Mouse (Mus musculus): ENCODE data around the gene Ntsr1. TPM values are rescaled to one million over a fixed set of nuclear protein-coding genes. Genes with fewer than 3 reads are reported as not detected.

Gene Ntsr1
- total and polyA plus RNA-seq, 2 experiments from 2014 or later: 4.1 to 15.2 TPM

- TF ChIP-seq CTCF (IDR thresholded peaks at IDR 0.05): no peak
- Histone ChIP-seq H3K36me3 (ENCODE audit: insufficient read depth, low read length) (peaks cover 13% of the 10 kb centered on the region; the same call in 1 of the 2 replicates), H3K4me1 (ENCODE audit: insufficient read depth, low read length) (peaks cover 8% of the 10 kb centered on the region; the same call in 1 of the 2 replicates), H3K4me2 (ENCODE audit: low read depth, low read length, poor library complexity, severe bottlenecking) (no peak within 1 kb of the TSS), H3K9ac (replicated peaks; ENCODE audit: low read length, poor library complexity, severe bottlenecking) (no peak within 1 kb of the TSS), H3K9me3 (ENCODE audit: low read length) (no peaks in the 10 kb centered on the region), H3K4me3 (ENCODE audit: low read depth, low read length) (no peak within 1 kb of the TSS), H3K27ac (ENCODE audit: low read depth, low read length) (no peak within 1 kb of the TSS; the same call in 1 of the 2 replicates), H3K27me3 (ENCODE audit: insufficient read depth, low read length) (no peaks in the 10 kb centered on the region)
- DNase-seq (ENCODE audit: low spot score) (no peak), ATAC-seq (ENCODE audit: low FRiP score) (no peak)
- 78% methylated on average over 3 of the region's 3 CpGs for WGBS
Measured at GRCm38 (mm10) chr2:180581002-180581401, 81.2 kb downstream of the Ntsr1 start, which contains the start of gene Mrgbp. TSS of gene Mrgbp (plus strand) at chr2:180581304.

DNA sequence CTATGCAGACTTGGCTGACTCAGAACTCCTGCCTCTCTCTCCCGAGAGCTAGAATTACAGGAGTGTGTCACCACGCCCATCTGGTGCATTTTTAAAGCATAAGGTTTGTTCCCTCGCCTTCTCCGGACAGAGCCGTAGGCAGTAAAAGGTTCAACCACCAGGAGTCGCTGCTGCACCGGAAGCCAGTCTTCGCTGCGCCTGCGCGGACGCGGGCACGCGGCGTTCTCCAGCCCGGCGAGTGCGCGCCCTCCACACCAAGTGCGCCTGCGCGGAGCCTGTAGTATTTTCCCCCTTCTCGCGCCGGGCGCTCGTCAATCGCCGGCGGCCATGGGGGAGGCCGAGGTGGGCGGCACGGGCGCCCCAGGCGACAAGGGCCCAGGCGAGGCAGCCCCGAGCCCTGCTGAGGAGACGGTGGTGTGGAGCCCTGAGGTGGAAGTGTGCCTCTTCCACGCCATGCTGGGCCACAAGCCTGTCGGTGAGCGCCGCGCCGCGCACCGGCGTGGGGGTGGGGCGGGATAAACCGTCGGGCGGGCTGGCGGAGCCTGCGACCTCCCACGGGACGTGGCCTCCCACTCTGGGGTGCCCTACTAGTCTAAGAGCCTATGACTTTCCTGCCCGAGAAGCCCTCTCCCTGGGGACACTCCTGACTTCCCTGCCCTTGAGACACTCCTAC is 82.8 kb downstream of the Ntsr1 start:
- ATAC-seq (ENCODE audit: low FRiP score): peak; percentile 69
- TF ChIP-seq CTCF (IDR thresholded peaks at IDR 0.05): peak; percentile 98
- peak overlapping the region; percentile 97 for H3K4me2 ChIP-seq (ENCODE audit: low read depth, low read length, poor library complexity, severe bottlenecking)
- H3K4me3 ChIP-seq (ENCODE audit: low read depth, low read length): peak overlapping the region; percentile 92
- H3K9me3 ChIP-seq (ENCODE audit: low read length): no peaks in the 10 kb centered on the region
- H3K27me3 ChIP-seq (ENCODE audit: insufficient read depth, low read length): no peaks in the 10 kb centered on the region
- H3K4me1 ChIP-seq (ENCODE audit: insufficient read depth, low read length): peaks cover 8% of the 10 kb centered on the region; the same call in 1 of the 2 replicates
- DNase-seq (ENCODE audit: low spot score): peak; percentile 94
- peaks cover 25% of the 10 kb centered on the region; the same call in 1 of the 2 replicates for H3K36me3 ChIP-seq (ENCODE audit: insufficient read depth, low read length)
- H3K27ac ChIP-seq (ENCODE audit: low read depth, low read length): peak overlapping the region; percentile 73
- H3K9ac ChIP-seq (replicated peaks; ENCODE audit: low read length, poor library complexity, severe bottlenecking): peak overlapping the region; percentile 91
- WGBS: under 1% methylated on average over 52 of the region's 57 CpGs

- H3K4me1 ChIP-seq (ENCODE audit: insufficient read depth, low read length): peaks cover 8% of the 10 kb centered on the region; the same call in 1 of the 2 replicates
- peak overlapping the region; percentile 92 for H3K4me3 ChIP-seq (ENCODE audit: low read depth, low read length)
- ATAC-seq (ENCODE audit: low FRiP score) (peak; percentile 48; the same call in 1 of the 2 replicates), DNase-seq (ENCODE audit: low spot score) (no peak)
- peak overlapping the region; percentile 97 for H3K4me2 ChIP-seq (ENCODE audit: low read depth, low read length, poor library complexity, severe bottlenecking)
- no peaks in the 10 kb centered on the region for H3K9me3 ChIP-seq (ENCODE audit: low read length)
- TF ChIP-seq CTCF (IDR thresholded peaks at IDR 0.05): no peak
- H3K9ac ChIP-seq (replicated peaks; ENCODE audit: low read length, poor library complexity, severe bottlenecking): peak overlapping the region; percentile 91
- no peaks in the 10 kb centered on the region for H3K27me3 ChIP-seq (ENCODE audit: insufficient read depth, low read length)
- H3K27ac ChIP-seq (ENCODE audit: low read depth, low read length): peak overlapping the region; percentile 73
- WGBS: 33% methylated on average over 6 of the region's 7 CpGs
- H3K36me3 ChIP-seq (ENCODE audit: insufficient read depth, low read length): peaks cover 25% of the 10 kb centered on the region; the same call in 1 of the 2 replicates
Measured at GRCm38 (mm10) chr2:180583154-180583507, 83.4 kb downstream of the Ntsr1 start.

- TF ChIP-seq CTCF (IDR thresholded peaks at IDR 0.05): peak; percentile 61
- DNase-seq (ENCODE audit: low spot score): no peak
- Histone ChIP-seq H3K36me3 (ENCODE audit: insufficient read depth, low read length) (peaks cover 50% of the 10 kb centered on the region), H3K27me3 (ENCODE audit: insufficient read depth, low read length) (no peaks in the 10 kb centered on the region), H3K9ac (replicated peaks; ENCODE audit: low read length, poor library complexity, severe bottlenecking) (peak overlapping the region; percentile 92), H3K4me3 (ENCODE audit: low read depth, low read length) (peak overlapping the region; percentile 85), H3K4me1 (ENCODE audit: insufficient read depth, low read length) (peaks cover 13% of the 10 kb centered on the region; the same call in 1 of the 2 replicates), H3K4me2 (ENCODE audit: low read depth, low read length, poor library complexity, severe bottlenecking) (peak overlapping the region; percentile 88), H3K27ac (ENCODE audit: low read depth, low read length) (peak overlapping the region; percentile 93), H3K9me3 (ENCODE audit: low read length) (no peaks in the 10 kb centered on the region)
- WGBS: 48% methylated on average over 6 of the region's 6 CpGs
- ATAC-seq (ENCODE audit: low FRiP score): peak; percentile 41; the same call in 1 of the 2 replicates
Measured at GRCm38 (mm10) chr2:180588736-180589122, 89.0 kb downstream of the Ntsr1 start.

GRCm38 (mm10) chr2:180589123-180589831 is 89.5 kb downstream of the Ntsr1 start, which contains the start of gene Ogfr:
TSS of gene Ogfr (plus strand) at chr2:180589245.
- H3K27me3 ChIP-seq (ENCODE audit: insufficient read depth, low read length): no peaks in the 10 kb centered on the region
- ATAC-seq (ENCODE audit: low FRiP score): peak; percentile 90
- DNase-seq (ENCODE audit: low spot score): peak; percentile 85
- H3K4me3 ChIP-seq (ENCODE audit: low read depth, low read length): peak within 1 kb of the TSS; percentile 85
- peak within 1 kb of the TSS; percentile 92 for H3K9ac ChIP-seq (replicated peaks; ENCODE audit: low read length, poor library complexity, severe bottlenecking)
- H3K4me2 ChIP-seq (ENCODE audit: low read depth, low read length, poor library complexity, severe bottlenecking): peak within 1 kb of the TSS; percentile 88
- TF ChIP-seq CTCF (IDR thresholded peaks at IDR 0.05): peak; percentile 38
- H3K36me3 ChIP-seq (ENCODE audit: insufficient read depth, low read length): peaks cover 56% of the 10 kb centered on the region
- WGBS: 0% methylated on average over 46 of the region's 67 CpGs
- H3K27ac ChIP-seq (ENCODE audit: low read depth, low read length): peak within 1 kb of the TSS; percentile 93
- H3K9me3 ChIP-seq (ENCODE audit: low read length): no peaks in the 10 kb centered on the region
- H3K4me1 ChIP-seq (ENCODE audit: insufficient read depth, low read length): peaks cover 9% of the 10 kb centered on the region; the same call in 1 of the 2 replicates

Other genes starting within 250 kb of the Ntsr1 start
- gene Rps21, start 242.6 kb upstream of the Ntsr1 start, total RNA-seq (2014; rRNA removed): 574 and 749 TPM in 2 replicates
- gene Rps21, start 242.6 kb upstream of the Ntsr1 start, polyA plus RNA-seq (2015; fragmentation: Nextera tagmentation; extraction: Ambion mirVana): 388 and 422 TPM in 2 replicates
- 59.1 and 67.9 TPM in 2 replicates for gene Cables2, start 226.5 kb upstream of the Ntsr1 start, total RNA-seq (2014; rRNA removed)
- 32.6 and 37.8 TPM in 2 replicates for gene Cables2, start 226.5 kb upstream of the Ntsr1 start, polyA plus RNA-seq (2015; fragmentation: Nextera tagmentation; extraction: Ambion mirVana)
- gene Rbbp8nl, start 210.1 kb upstream of the Ntsr1 start, total RNA-seq (2014; rRNA removed): not detected in 2 replicates
- not detected in 2 replicates for gene Rbbp8nl, start 210.1 kb upstream of the Ntsr1 start, polyA plus RNA-seq (2015; fragmentation: Nextera tagmentation; extraction: Ambion mirVana)
- gene Gata5, start 165.3 kb upstream of the Ntsr1 start, total RNA-seq (2014; rRNA removed): not detected in 2 replicates
- not detected in 2 replicates for gene Gata5, start 165.3 kb upstream of the Ntsr1 start, polyA plus RNA-seq (2015; fragmentation: Nextera tagmentation; extraction: Ambion mirVana)
- 1.5 and 5.1 TPM in 2 replicates for gene Slco4a1, start 43.7 kb upstream of the Ntsr1 start, total RNA-seq (2014; rRNA removed)
- 2.5 and 2.8 TPM in 2 replicates for gene Slco4a1, start 43.7 kb upstream of the Ntsr1 start, polyA plus RNA-seq (2015; fragmentation: Nextera tagmentation; extraction: Ambion mirVana)
- 58.3 and 60.8 TPM in 2 replicates for gene Mrgbp, start 81.3 kb downstream of the Ntsr1 start, total RNA-seq (2014; rRNA removed)
- gene Mrgbp, start 81.3 kb downstream of the Ntsr1 start, polyA plus RNA-seq (2015; fragmentation: Nextera tagmentation; extraction: Ambion mirVana): 34.4 and 36.5 TPM in 2 replicates
- 121 and 126 TPM in 2 replicates for gene Ogfr, start 89.3 kb downstream of the Ntsr1 start, total RNA-seq (2014; rRNA removed)
- 82.1 and 82.4 TPM in 2 replicates for gene Ogfr, start 89.3 kb downstream of the Ntsr1 start, polyA plus RNA-seq (2015; fragmentation: Nextera tagmentation; extraction: Ambion mirVana)
- gene Col9a3, start 97.8 kb downstream of the Ntsr1 start, total RNA-seq (2014; rRNA removed): 19.9 and 47.6 TPM in 2 replicates
- 29.6 and 29.8 TPM in 2 replicates for gene Col9a3, start 97.8 kb downstream of the Ntsr1 start, polyA plus RNA-seq (2015; fragmentation: Nextera tagmentation; extraction: Ambion mirVana)
- 5.9 and 7.8 TPM in 2 replicates for gene Tcfl5, start 142.7 kb downstream of the Ntsr1 start, total RNA-seq (2014; rRNA removed)
- 0.79 and 1.0 TPM in 2 replicates for gene Tcfl5, start 142.7 kb downstream of the Ntsr1 start, polyA plus RNA-seq (2015; fragmentation: Nextera tagmentation; extraction: Ambion mirVana)
- 36.7 and 44.1 TPM in 2 replicates for gene Dido1, start 210.0 kb downstream of the Ntsr1 start, total RNA-seq (2014; rRNA removed)
- 19.3 and 22.2 TPM in 2 replicates for gene Dido1, start 210.0 kb downstream of the Ntsr1 start, polyA plus RNA-seq (2015; fragmentation: Nextera tagmentation; extraction: Ambion mirVana)
- gene Gid8, start 210.1 kb downstream of the Ntsr1 start, total RNA-seq (2014; rRNA removed): 43.6 and 56.4 TPM in 2 replicates
- gene Gid8, start 210.1 kb downstream of the Ntsr1 start, polyA plus RNA-seq (2015; fragmentation: Nextera tagmentation; extraction: Ambion mirVana): 44.5 and 46.5 TPM in 2 replicates
- gene Slc17a9, start 225.3 kb downstream of the Ntsr1 start, total RNA-seq (2014; rRNA removed): 0.55 and 1.2 TPM in 2 replicates
- gene Slc17a9, start 225.3 kb downstream of the Ntsr1 start, polyA plus RNA-seq (2015; fragmentation: Nextera tagmentation; extraction: Ambion mirVana): 0.20 TPM in 1 of 2 replicates, not detected in the other

All from midbrain, postnatal 0 days (tissue).